Mouse (Mus musculus): ENCODE results near the gene Fsip1. TPM values are rescaled to one million over a fixed set of nuclear protein-coding genes. Genes with fewer than 3 reads are reported as not detected.

Fsip1 gene
- polyA plus RNA-seq, 1 experiment from 2014 or later = 0.49 TPM

GRCm38 (mm10) chr2:118116180-118116579, 140.6 kb downstream of the Fsip1 start:
- Histone ChIP-seq H3K4me3 (ENCODE audit: low read depth, low read length) (no peak overlapping the region), H3K27ac (ENCODE audit: low read depth) (no peak overlapping the region), H3K27me3 (replicated peaks; ENCODE audit: control insufficient read depth, insufficient read depth, low read length) (no peaks in the 10 kb centered on the region), H3K4me2 (ENCODE audit: low read length) (no peak overlapping the region), H3K9me3 (ENCODE audit: control insufficient read depth, low read length) (no peaks in the 10 kb centered on the region), H3K4me1 (replicated peaks; ENCODE audit: control insufficient read depth, insufficient read depth, low read length) (peaks cover 20% of the 10 kb centered on the region), H3K36me3 (ENCODE audit: control insufficient read depth, insufficient read depth, low read length) (peaks cover 65% of the 10 kb centered on the region), H3K9ac (ENCODE audit: low read length) (no peak overlapping the region)
- DNase-seq (ENCODE audit: low spot score) (no peak), ATAC-seq (replicated peaks; ENCODE audit: low FRiP score, low TSS enrichment, low read depth) (no peak; the same call in 1 of the 2 replicates)
- 53% methylated on average over 2 of the region's 2 CpGs for WGBS

GRCm38 (mm10) chr2:118115647-118116046, 141.1 kb downstream of the Fsip1 start:
- H3K36me3 ChIP-seq (ENCODE audit: control insufficient read depth, insufficient read depth, low read length) = peaks cover 60% of the 10 kb centered on the region
- DNase-seq (ENCODE audit: low spot score) (no peak), ATAC-seq (replicated peaks; ENCODE audit: low FRiP score, low TSS enrichment, low read depth) (no peak)
- H3K4me2 ChIP-seq (ENCODE audit: low read length) = no peak overlapping the region
- H3K9me3 ChIP-seq (ENCODE audit: control insufficient read depth, low read length) = no peaks in the 10 kb centered on the region
- no peaks in the 10 kb centered on the region for H3K27me3 ChIP-seq (replicated peaks; ENCODE audit: control insufficient read depth, insufficient read depth, low read length)
- H3K27ac ChIP-seq (ENCODE audit: low read depth) = no peak overlapping the region
- H3K4me3 ChIP-seq (ENCODE audit: low read depth, low read length) = no peak overlapping the region
- peaks cover 23% of the 10 kb centered on the region for H3K4me1 ChIP-seq (replicated peaks; ENCODE audit: control insufficient read depth, insufficient read depth, low read length)
- 83% methylated on average over 7 of the region's 7 CpGs for WGBS
- H3K9ac ChIP-seq (ENCODE audit: low read length) = no peak overlapping the region

- H3K27ac ChIP-seq (ENCODE audit: low read depth) = no peak overlapping the region
- no peak for ATAC-seq (replicated peaks; ENCODE audit: low FRiP score, low TSS enrichment, low read depth)
- no peak overlapping the region for H3K4me3 ChIP-seq (ENCODE audit: low read depth, low read length)
- H3K9me3 ChIP-seq (ENCODE audit: control insufficient read depth, low read length) = no peaks in the 10 kb centered on the region
- H3K36me3 ChIP-seq (ENCODE audit: control insufficient read depth, insufficient read depth, low read length) = peaks cover 50% of the 10 kb centered on the region
- H3K4me1 ChIP-seq (replicated peaks; ENCODE audit: control insufficient read depth, insufficient read depth, low read length) = peaks cover 28% of the 10 kb centered on the region
- WGBS = 85% methylated on average over 10 of the region's 10 CpGs
- no peak overlapping the region for H3K9ac ChIP-seq (ENCODE audit: low read length)
- no peak for DNase-seq (ENCODE audit: low spot score)
- peak overlapping the region; percentile 87 for H3K4me2 ChIP-seq (ENCODE audit: low read length)
- no peaks in the 10 kb centered on the region for H3K27me3 ChIP-seq (replicated peaks; ENCODE audit: control insufficient read depth, insufficient read depth, low read length)
Measured at GRCm38 (mm10) chr2:118114671-118115070, 142.1 kb downstream of the Fsip1 start.

- Histone ChIP-seq H3K4me1 (replicated peaks; ENCODE audit: control insufficient read depth, insufficient read depth, low read length) (peaks cover 28% of the 10 kb centered on the region), H3K36me3 (ENCODE audit: control insufficient read depth, insufficient read depth, low read length) (peaks cover 43% of the 10 kb centered on the region), H3K4me2 (ENCODE audit: low read length) (peak overlapping the region; percentile 87), H3K27me3 (replicated peaks; ENCODE audit: control insufficient read depth, insufficient read depth, low read length) (no peaks in the 10 kb centered on the region), H3K9me3 (ENCODE audit: control insufficient read depth, low read length) (no peaks in the 10 kb centered on the region), H3K27ac (ENCODE audit: low read depth) (no peak overlapping the region), H3K4me3 (ENCODE audit: low read depth, low read length) (peak overlapping the region; percentile 60), H3K9ac (ENCODE audit: low read length) (no peak overlapping the region)
- WGBS = 42% methylated on average over 8 of the region's 8 CpGs
- ATAC-seq (replicated peaks; ENCODE audit: low FRiP score, low TSS enrichment, low read depth) = no peak
- DNase-seq (ENCODE audit: low spot score) = peak; percentile 63
Measured at GRCm38 (mm10) chr2:118113808-118114524, 142.8 kb downstream of the Fsip1 start.

- H3K4me3 ChIP-seq (ENCODE audit: low read depth, low read length) = peak overlapping the region; percentile 60
- peak; percentile 58 for DNase-seq (ENCODE audit: low spot score)
- no peak overlapping the region for H3K27ac ChIP-seq (ENCODE audit: low read depth)
- peaks cover 33% of the 10 kb centered on the region for H3K36me3 ChIP-seq (ENCODE audit: control insufficient read depth, insufficient read depth, low read length)
- 57% methylated on average over 21 of the region's 21 CpGs for WGBS
- no peaks in the 10 kb centered on the region for H3K9me3 ChIP-seq (ENCODE audit: control insufficient read depth, low read length)
- no peak for ATAC-seq (replicated peaks; ENCODE audit: low FRiP score, low TSS enrichment, low read depth)
- peaks cover 28% of the 10 kb centered on the region for H3K4me1 ChIP-seq (replicated peaks; ENCODE audit: control insufficient read depth, insufficient read depth, low read length)
- H3K4me2 ChIP-seq (ENCODE audit: low read length) = peak overlapping the region; percentile 87
- H3K27me3 ChIP-seq (replicated peaks; ENCODE audit: control insufficient read depth, insufficient read depth, low read length) = no peaks in the 10 kb centered on the region
- H3K9ac ChIP-seq (ENCODE audit: low read length) = peak overlapping the region; percentile 64; the same call in 1 of the 2 replicates
Measured at GRCm38 (mm10) chr2:118112846-118113479, 143.8 kb downstream of the Fsip1 start.

GRCm38 (mm10) chr2:118112438-118112837, 144.3 kb downstream of the Fsip1 start:
- WGBS = 15% methylated on average over 5 of the region's 5 CpGs
- Histone ChIP-seq H3K4me1 (replicated peaks; ENCODE audit: control insufficient read depth, insufficient read depth, low read length) (peaks cover 28% of the 10 kb centered on the region), H3K27ac (ENCODE audit: low read depth) (no peak overlapping the region), H3K36me3 (ENCODE audit: control insufficient read depth, insufficient read depth, low read length) (peaks cover 28% of the 10 kb centered on the region), H3K4me3 (ENCODE audit: low read depth, low read length) (peak overlapping the region; percentile 60), H3K27me3 (replicated peaks; ENCODE audit: control insufficient read depth, insufficient read depth, low read length) (no peaks in the 10 kb centered on the region), H3K4me2 (ENCODE audit: low read length) (peak overlapping the region; percentile 87), H3K9me3 (ENCODE audit: control insufficient read depth, low read length) (no peaks in the 10 kb centered on the region), H3K9ac (ENCODE audit: low read length) (peak overlapping the region; percentile 64)
- no peak for ATAC-seq (replicated peaks; ENCODE audit: low FRiP score, low TSS enrichment, low read depth)
- peak; percentile 57 for DNase-seq (ENCODE audit: low spot score)

GRCm38 (mm10) chr2:118111488-118112131, 145.2 kb downstream of the Fsip1 start, which contains the start of gene Thbs1:
TSS of gene Thbs1 (plus strand) at chr2:118111876.
- 0% methylated on average over 36 of the region's 36 CpGs for WGBS
- H3K4me1 ChIP-seq (replicated peaks; ENCODE audit: control insufficient read depth, insufficient read depth, low read length) = peaks cover 28% of the 10 kb centered on the region
- peak; percentile 90 for DNase-seq (ENCODE audit: low spot score)
- H3K9ac ChIP-seq (ENCODE audit: low read length) = peak within 1 kb of the TSS; percentile 64
- peak; percentile 81 for ATAC-seq (replicated peaks; ENCODE audit: low FRiP score, low TSS enrichment, low read depth)
- peaks cover 21% of the 10 kb centered on the region for H3K36me3 ChIP-seq (ENCODE audit: control insufficient read depth, insufficient read depth, low read length)
- peak within 1 kb of the TSS; percentile 87 for H3K4me2 ChIP-seq (ENCODE audit: low read length)
- H3K4me3 ChIP-seq (ENCODE audit: low read depth, low read length) = peak within 1 kb of the TSS; percentile 60
- no peaks in the 10 kb centered on the region for H3K9me3 ChIP-seq (ENCODE audit: control insufficient read depth, low read length)
- H3K27ac ChIP-seq (ENCODE audit: low read depth) = peak within 1 kb of the TSS; percentile 78
- no peaks in the 10 kb centered on the region for H3K27me3 ChIP-seq (replicated peaks; ENCODE audit: control insufficient read depth, insufficient read depth, low read length)

- Histone ChIP-seq H3K27me3 (replicated peaks; ENCODE audit: control insufficient read depth, insufficient read depth, low read length) (no peaks in the 10 kb centered on the region), H3K27ac (ENCODE audit: low read depth) (peak overlapping the region; percentile 78), H3K4me1 (replicated peaks; ENCODE audit: control insufficient read depth, insufficient read depth, low read length) (peaks cover 28% of the 10 kb centered on the region), H3K4me3 (ENCODE audit: low read depth, low read length) (peak overlapping the region; percentile 60), H3K36me3 (ENCODE audit: control insufficient read depth, insufficient read depth, low read length) (peaks cover 16% of the 10 kb centered on the region), H3K9ac (ENCODE audit: low read length) (peak overlapping the region; percentile 64), H3K4me2 (ENCODE audit: low read length) (peak overlapping the region; percentile 87), H3K9me3 (ENCODE audit: control insufficient read depth, low read length) (no peaks in the 10 kb centered on the region)
- peak; percentile 84 for ATAC-seq (replicated peaks; ENCODE audit: low FRiP score, low TSS enrichment, low read depth)
- under 1% methylated on average over 16 of the region's 16 CpGs for WGBS
- peak; percentile 96 for DNase-seq (ENCODE audit: low spot score)
Measured at GRCm38 (mm10) chr2:118111116-118111487, 145.7 kb downstream of the Fsip1 start.
